Mouse (Mus musculus) forebrain, embryonic 15.5 days (tissue): Measurements from ENCODE around the gene Igfbpl1. TPM values are rescaled to one million over a fixed set of nuclear protein-coding genes. Genes with fewer than 3 reads are reported as not detected.

Experiments used
- ATAC-seq: fragments of 200-750 bp; cut with Nextera tagmentation; replicated peaks from 2 replicates; pipeline ENCODE4 v1.8.0; 2017; ENCODE audit warnings: mild to moderate bottlenecking, moderate TSS enrichment, moderate library complexity
- H3K27ac ChIP-seq: fragments of 300-500 bp; sonication (generic); replicated peaks from 2 replicates; pipeline ENCODE4 v1.5.1; 2015; ENCODE audit warnings: mild to moderate bottlenecking, inconsistent platforms
- H3K27me3 ChIP-seq: fragments of 300-500 bp; sonication (generic); 2 replicates; pipeline ENCODE4 v1.6.1; 2015; ENCODE audit warnings: inconsistent platforms
- H3K36me3 ChIP-seq: fragments of 300-500 bp; sonication (generic); 2 replicates; pipeline ENCODE4 v1.6.1; 2015; ENCODE audit warnings: mild to moderate bottlenecking, inconsistent platforms
- H3K4me1 ChIP-seq: fragments of 300-500 bp; sonication (generic); 2 replicates; pipeline ENCODE4 v1.6.1; 2015; ENCODE audit warnings: inconsistent platforms
- H3K4me2 ChIP-seq: fragments of 300-500 bp; sonication (generic); replicated peaks from 2 replicates; pipeline ENCODE4 v1.6.1; 2015; ENCODE audit warnings: mild to moderate bottlenecking, inconsistent platforms
- H3K4me3 ChIP-seq: fragments of 300-500 bp; sonication (generic); 2 replicates; pipeline ENCODE4 v1.5.1; 2015; ENCODE audit warnings: mild to moderate bottlenecking, inconsistent platforms
- H3K9ac ChIP-seq: fragments of 300-500 bp; sonication (generic); replicated peaks from 2 replicates; pipeline ENCODE4 v1.6.1; 2015; ENCODE audit warnings: mild to moderate bottlenecking, inconsistent platforms
- H3K9me3 ChIP-seq: fragments of 300-500 bp; sonication (generic); 2 replicates; pipeline ENCODE4 v1.6.1; 2016; ENCODE audit warnings: inconsistent platforms
- WGBS: fragments of 180-500 bp; shearing (Covaris S2); methylation state at CpG from one replicate; pipeline ENCODE4 v1.1.7; 2015; ENCODE audit warnings: mixed read lengths; 5-methylcytosine and 5-hydroxymethylcytosine counted together
- polyA plus RNA-seq: library from polyadenylated mRNA; unstranded; fragments of >200 nt; fragmentation: Nextera tagmentation; extraction: Ambion mirVana; gene quantifications from 2 replicates; pipeline ENCODE4 v1.2.1, GENCODE M21; 2015

The Igfbpl1 gene
- polyA plus RNA-seq, 1 experiment from 2014 or later = 114 TPM

- Histone ChIP-seq H3K9ac (peak overlapping the region; percentile 32), H3K4me3 (0 out of 2 replicates have a peak overlapping the region, but pooled peaks have one; percentile 1), H3K4me2 (peak overlapping the region; percentile 31)
These were observed 61.0 kb downstream of the Igfbpl1 start for GRCm38 (mm10) chr4:45765565-45766201.

GRCm38 (mm10) chr4:45765121-45765564 lies 61.6 kb downstream of the Igfbpl1 start:
- peak overlapping the region; percentile 31 for H3K4me2 ChIP-seq
- H3K4me1 ChIP-seq = peaks cover 78% of the 10 kb centered on the region
- H3K27ac ChIP-seq = peak overlapping the region; percentile 89
- under 1% methylated on average over 16 of the region's 16 CpGs for WGBS
- no peaks in the 10 kb centered on the region for H3K27me3 ChIP-seq
- ATAC-seq = no peak
- H3K9me3 ChIP-seq = no peaks in the 10 kb centered on the region
- H3K9ac ChIP-seq = peak overlapping the region; percentile 32
- 0 out of 2 replicates have a peak overlapping the region, but pooled peaks have one; percentile 1 for H3K4me3 ChIP-seq
- H3K36me3 ChIP-seq = no peaks in the 10 kb centered on the region

More at GRCm38 (mm10) chr4:45765565-45766201, 61.0 kb downstream of the Igfbpl1 start:
- H3K36me3 ChIP-seq = no peaks in the 10 kb centered on the region
- H3K27me3 ChIP-seq = no peaks in the 10 kb centered on the region
- ATAC-seq = no peak
- 5% methylated on average over 12 of the region's 18 CpGs for WGBS
- H3K9me3 ChIP-seq = no peaks in the 10 kb centered on the region
- H3K27ac ChIP-seq = peak overlapping the region; percentile 89
- peaks cover 82% of the 10 kb centered on the region for H3K4me1 ChIP-seq

- WGBS = 19% methylated on average over 10 of the region's 10 CpGs
- Histone ChIP-seq H3K27me3 (no peaks in the 10 kb centered on the region), H3K4me1 (peaks cover 78% of the 10 kb centered on the region), H3K27ac (peak overlapping the region; percentile 89), H3K4me3 (no peak overlapping the region), H3K9me3 (no peaks in the 10 kb centered on the region), H3K36me3 (no peaks in the 10 kb centered on the region), H3K9ac (no peak overlapping the region), H3K4me2 (peak overlapping the region; percentile 10)
- peak; percentile 0; the same call in 1 of the 2 replicates for ATAC-seq
These were observed 62.6 kb downstream of the Igfbpl1 start for GRCm38 (mm10) chr4:45764141-45764494.

- Histone ChIP-seq H3K4me2 (peak overlapping the region; percentile 10), H3K9ac (no peak overlapping the region; the same call in 1 of the 2 replicates), H3K9me3 (no peaks in the 10 kb centered on the region), H3K4me1 (peaks cover 77% of the 10 kb centered on the region), H3K36me3 (no peaks in the 10 kb centered on the region), H3K27me3 (no peaks in the 10 kb centered on the region), H3K27ac (peak overlapping the region; percentile 89), H3K4me3 (no peak overlapping the region)
- ATAC-seq = peak; percentile 65
- 5% methylated on average over 18 of the region's 18 CpGs for WGBS
These were observed 63.2 kb downstream of the Igfbpl1 start for GRCm38 (mm10) chr4:45763288-45764140.

DNA sequence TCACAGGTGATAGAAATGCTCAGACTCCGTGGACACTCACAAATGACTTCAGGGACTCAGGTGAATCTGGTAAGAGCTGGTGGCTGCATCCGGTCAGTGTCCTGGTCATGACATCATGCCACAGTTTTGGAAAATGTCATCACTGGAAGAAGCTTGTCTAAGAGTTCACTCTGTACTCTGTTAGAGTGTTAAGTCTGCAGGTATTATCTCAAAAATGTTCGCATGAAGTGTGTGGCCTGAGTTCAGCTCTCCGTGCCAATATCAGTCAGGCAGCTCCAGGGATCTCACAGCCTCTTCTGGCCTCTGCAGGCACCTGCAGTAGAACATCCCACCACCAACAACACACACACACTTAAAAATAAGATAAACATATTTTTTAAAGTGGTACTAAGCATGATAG lies 64.1 kb downstream of the Igfbpl1 start:
- peaks cover 76% of the 10 kb centered on the region for H3K4me1 ChIP-seq
- H3K27ac ChIP-seq = peak overlapping the region; percentile 89
- no peak overlapping the region for H3K4me3 ChIP-seq
- H3K9me3 ChIP-seq = no peaks in the 10 kb centered on the region
- H3K4me2 ChIP-seq = no peak overlapping the region
- 87% methylated on average over 4 of the region's 4 CpGs for WGBS
- no peak overlapping the region for H3K9ac ChIP-seq
- no peaks in the 10 kb centered on the region for H3K36me3 ChIP-seq
- ATAC-seq = no peak
- H3K27me3 ChIP-seq = no peaks in the 10 kb centered on the region

Other genes starting within 250 kb of the Igfbpl1 start
- gene Aldh1b1, start 27.9 kb downstream of the Igfbpl1 start, polyA plus RNA-seq = 25.7 and 27.4 TPM in 2 replicates
- 1.5 and 1.6 TPM in 2 replicates for gene Stra6l, start 21.7 kb upstream of the Igfbpl1 start, polyA plus RNA-seq
- gene Ccdc180, start 63.4 kb upstream of the Igfbpl1 start, polyA plus RNA-seq = 0.27 and 0.59 TPM in 2 replicates
- 14.6 and 17.3 TPM in 2 replicates for gene Tdrd7, start 138.4 kb upstream of the Igfbpl1 start, polyA plus RNA-seq
- 0.52 and 0.66 TPM in 2 replicates for gene Tmod1, start 212.0 kb upstream of the Igfbpl1 start, polyA plus RNA-seq